1 mouse cellular context compared by ENCODE assay signal in the genomic region with DNA sequence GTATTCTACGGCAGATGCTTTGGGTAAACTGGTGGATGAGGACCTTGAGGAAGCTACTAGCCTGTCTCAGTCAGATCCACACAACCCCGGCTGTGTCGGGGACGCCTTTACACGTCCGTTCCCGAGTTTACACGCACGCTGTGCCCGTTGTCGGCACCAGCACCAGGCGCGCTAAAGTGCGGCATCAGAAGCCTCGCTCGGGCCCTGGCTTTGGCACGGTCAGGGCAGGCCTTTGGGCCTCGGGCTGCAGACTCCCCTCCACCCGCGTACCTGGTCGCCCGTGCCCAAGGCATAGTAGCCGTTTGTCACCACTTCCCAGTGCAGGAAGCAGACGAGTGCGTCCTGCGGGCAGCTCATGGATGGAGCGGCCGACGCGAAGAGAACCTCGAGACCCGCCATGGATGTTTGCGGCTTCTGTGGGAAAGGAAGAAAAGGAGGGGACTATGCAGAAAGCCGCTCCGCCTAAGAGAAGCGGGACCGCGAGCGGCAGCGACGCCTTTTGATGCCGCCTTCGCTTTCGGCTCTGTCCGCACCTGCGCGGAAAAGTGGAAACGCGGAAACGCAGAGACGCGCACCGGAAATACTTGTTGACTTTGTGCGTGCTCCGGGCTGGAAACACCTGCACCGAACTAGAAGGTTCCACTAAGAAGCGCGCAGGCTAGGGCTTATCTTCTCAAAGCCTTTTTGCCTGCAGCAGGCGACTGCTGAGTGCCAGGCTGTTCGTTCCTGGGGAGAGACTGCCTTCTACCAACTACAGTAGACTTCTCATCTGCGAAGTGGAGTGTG.
TF ChIP-seq lines count a peak whose summit lies in the region.

No protein-coding gene starts in this region.

TF ChIP-seq in C2C12, 6 proteins besides CTCF, POLR2A, EP300 and RAD21 (continued from another document):
- no peak for TF ChIP-seq USF1 (IDR thresholded peaks at IDR 0.05; ENCODE audit: low read depth)
- no peak for TF ChIP-seq MYOG (IDR thresholded peaks at IDR 0.05; ENCODE audit: control insufficient read depth, extremely low read depth, insufficient read length)
- TF ChIP-seq MYOD1 (IDR thresholded peaks at IDR 0.05; ENCODE audit: control insufficient read depth, insufficient read length, low read depth): no peak
